Mouse (Mus musculus) intestine, postnatal 0 days (tissue): ENCODE measurements around the gene Nptx1. TPM values are rescaled to one million over a fixed set of nuclear protein-coding genes. Genes with fewer than 3 reads are reported as not detected.

Source experiments
- ATAC-seq: fragments of 200-750 bp; cut with Nextera tagmentation; 2 replicates; pipeline ENCODE4 v1.8.0; 2017; ENCODE audit warnings: mild to moderate bottlenecking, moderate TSS enrichment, moderate library complexity
- H3K27ac ChIP-seq: fragments of 300-500 bp; sonication (generic); 2 replicates; pipeline ENCODE4 v1.5.1; 2014; ENCODE audit warnings: mild to moderate bottlenecking, low read depth, low read length, moderate library complexity
- H3K27me3 ChIP-seq: fragments of 300-500 bp; sonication (generic); replicated peaks from 2 replicates; pipeline ENCODE4 v1.6.1; 2014; ENCODE audit warnings: low read length, mixed read lengths; ENCODE audit not compliant: control insufficient read depth, insufficient read depth
- H3K36me3 ChIP-seq: fragments of 300-500 bp; sonication (generic); 2 replicates; pipeline ENCODE4 v1.6.1; 2014; ENCODE audit warnings: mild to moderate bottlenecking, moderate library complexity; ENCODE audit not compliant: control insufficient read depth, insufficient read depth
- H3K4me1 ChIP-seq: fragments of 300-500 bp; sonication (generic); replicated peaks from 2 replicates; pipeline ENCODE4 v1.6.1; 2014; ENCODE audit warnings: antibody characterized with exemption, low read length, mixed read lengths; ENCODE audit not compliant: control insufficient read depth, insufficient read depth
- H3K4me2 ChIP-seq: fragments of 300-500 bp; sonication (generic); replicated peaks from 2 replicates; pipeline ENCODE4 v1.6.1; 2014; ENCODE audit warnings: low read depth, mild to moderate bottlenecking, moderate library complexity
- H3K4me3 ChIP-seq: fragments of 300-500 bp; sonication (generic); 2 replicates; pipeline ENCODE4 v1.5.1; 2014; ENCODE audit warnings: low read depth, low read length
- H3K9ac ChIP-seq: fragments of 300-500 bp; sonication (generic); 2 replicates; pipeline ENCODE4 v1.6.1; 2014; ENCODE audit warnings: mild to moderate bottlenecking, low read depth, low read length
- H3K9me3 ChIP-seq: fragments of 300-500 bp; sonication (generic); 2 replicates; pipeline ENCODE4 v1.6.1; 2016; ENCODE audit warnings: mixed run types; ENCODE audit not compliant: control insufficient read depth
- CTCF ChIP-seq: sonication (generic); IDR thresholded peaks from 2 replicates; pipeline ENCODE4 v1.5.1; 2016; ENCODE audit warnings: low read depth, mild to moderate bottlenecking, control low read depth, antibody characterized with exemption, moderate library complexity
- WGBS: fragments of 180-500 bp; shearing (Covaris S2); extraction: QIAGEN DNeasy Blood & Tissue Kit; methylation state at CpG from one replicate; pipeline ENCODE4 v1.1.7; 2014; 5-methylcytosine and 5-hydroxymethylcytosine counted together
- polyA plus RNA-seq: library from polyadenylated mRNA; unstranded; fragments of >200 nt; fragmentation: Nextera tagmentation; extraction: Ambion mirVana; gene quantifications from 2 replicates; pipeline ENCODE4 v1.2.1, GENCODE M21; 2015

Nptx1 gene
- polyA plus RNA-seq, 1 experiment from 2014 or later = 0.26 TPM

GRCm38 (mm10) chr11:119563166-119563565 is 15.6 kb upstream of the Nptx1 start:
- Histone ChIP-seq H3K27ac (no peak overlapping the region), H3K27me3 (no peaks in the 10 kb centered on the region), H3K4me1 (no peaks in the 10 kb centered on the region), H3K9me3 (no peaks in the 10 kb centered on the region), H3K4me2 (no peak overlapping the region), H3K36me3 (no peaks in the 10 kb centered on the region), H3K4me3 (no peak overlapping the region), H3K9ac (no peak overlapping the region)
- TF ChIP-seq CTCF = no peak
- WGBS = 61% methylated on average over 9 of the region's 9 CpGs
- ATAC-seq = no peak

DNA sequence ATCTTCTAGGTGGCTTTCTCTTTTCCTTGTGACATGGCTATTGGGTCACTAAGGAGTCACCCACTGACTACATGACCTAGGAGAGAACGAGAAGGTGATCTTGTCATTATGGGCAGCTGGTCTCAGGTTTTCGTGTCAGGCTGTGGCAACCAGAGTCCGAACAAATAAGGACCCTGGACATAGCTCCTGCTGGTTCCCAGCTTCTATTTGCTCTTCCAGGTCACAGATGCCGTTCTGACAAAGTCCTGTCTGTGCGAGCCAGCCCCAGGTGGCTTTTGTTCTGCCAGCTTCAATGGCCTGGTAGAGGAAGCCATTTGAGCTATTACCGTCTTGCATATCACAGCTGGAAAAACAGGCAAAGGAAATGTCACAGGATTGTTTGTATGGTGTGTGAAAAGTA is 14.7 kb upstream of the Nptx1 start:
- no peak for TF ChIP-seq CTCF
- no peak overlapping the region for H3K4me2 ChIP-seq
- no peak overlapping the region for H3K27ac ChIP-seq
- WGBS = 45% methylated on average over 6 of the region's 6 CpGs
- no peak for ATAC-seq
- no peaks in the 10 kb centered on the region for H3K27me3 ChIP-seq
- no peaks in the 10 kb centered on the region for H3K36me3 ChIP-seq
- no peak overlapping the region for H3K9ac ChIP-seq
- no peaks in the 10 kb centered on the region for H3K4me1 ChIP-seq
- H3K4me3 ChIP-seq = no peak overlapping the region
- H3K9me3 ChIP-seq = no peaks in the 10 kb centered on the region

DNA sequence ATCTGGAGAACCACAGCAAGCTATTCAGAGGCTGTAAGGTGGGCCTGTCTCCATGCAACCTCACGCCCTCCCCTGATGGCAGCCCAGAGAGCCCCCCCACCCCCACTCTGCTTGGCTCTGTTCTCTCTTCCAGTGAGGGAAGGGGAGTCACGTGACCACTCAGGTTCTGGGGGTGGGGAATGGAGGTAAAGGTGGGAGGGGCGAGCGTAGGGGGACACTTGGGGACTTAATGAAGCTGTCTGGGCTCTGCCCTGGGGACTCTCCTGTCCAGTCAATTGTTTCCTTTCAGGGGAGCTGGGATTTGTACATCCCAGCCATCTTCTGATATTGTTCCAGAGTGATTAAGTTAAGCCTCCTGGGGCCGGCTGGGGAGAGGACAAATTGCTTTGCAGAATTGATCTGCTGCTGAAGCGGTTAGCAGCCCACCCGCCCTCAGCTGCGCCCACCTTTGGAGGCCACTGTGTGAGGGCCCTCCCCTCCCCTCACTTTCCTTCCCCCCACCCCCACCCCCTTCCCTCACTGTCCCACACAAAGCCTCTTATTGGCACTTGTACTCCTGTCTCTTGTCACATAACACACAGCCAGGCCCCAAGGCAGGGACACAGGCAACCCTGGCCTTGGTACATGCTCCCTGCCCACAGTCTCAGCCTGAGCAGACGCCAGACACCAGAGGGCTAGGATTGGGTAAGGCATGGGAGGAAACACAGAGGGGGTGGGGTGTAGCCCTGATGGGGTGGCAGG is 11.5 kb upstream of the Nptx1 start:
- Histone ChIP-seq H3K27ac (no peak overlapping the region), H3K36me3 (no peaks in the 10 kb centered on the region), H3K4me2 (no peak overlapping the region), H3K9me3 (no peaks in the 10 kb centered on the region), H3K4me3 (no peak overlapping the region), H3K27me3 (no peaks in the 10 kb centered on the region), H3K4me1 (no peaks in the 10 kb centered on the region), H3K9ac (no peak overlapping the region)
- TF ChIP-seq CTCF = no peak
- WGBS = 22% methylated on average over 9 of the region's 9 CpGs
- ATAC-seq = no peak

GRCm38 (mm10) chr11:119557940-119558869 is 10.7 kb upstream of the Nptx1 start:
- no peaks in the 10 kb centered on the region for H3K4me1 ChIP-seq
- TF ChIP-seq CTCF = no peak
- no peak overlapping the region for H3K4me3 ChIP-seq
- no peak overlapping the region for H3K9ac ChIP-seq
- no peaks in the 10 kb centered on the region for H3K9me3 ChIP-seq
- no peaks in the 10 kb centered on the region for H3K27me3 ChIP-seq
- ATAC-seq = no peak
- H3K36me3 ChIP-seq = no peaks in the 10 kb centered on the region
- 44% methylated on average over 16 of the region's 17 CpGs for WGBS
- H3K4me2 ChIP-seq = no peak overlapping the region
- H3K27ac ChIP-seq = no peak overlapping the region

DNA sequence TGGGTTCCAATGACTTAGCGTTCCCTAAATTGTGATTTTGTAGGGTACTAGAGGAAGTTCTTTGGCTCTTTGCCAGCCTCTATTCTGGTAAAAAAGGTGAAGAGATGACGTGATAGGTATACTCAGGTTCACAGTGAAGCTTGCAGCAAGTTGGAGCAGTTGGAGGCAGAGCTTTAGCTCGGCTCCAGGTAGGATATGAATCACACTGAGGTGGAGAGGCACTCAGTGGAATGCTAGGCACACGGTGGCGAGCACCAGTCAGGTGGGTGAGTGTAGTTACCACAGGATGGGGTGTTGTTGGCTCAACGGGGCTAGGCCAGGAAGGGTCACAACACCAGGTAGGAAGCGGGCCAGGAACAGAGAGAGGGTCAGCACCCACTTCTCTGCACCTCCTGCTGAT is 7.6 kb upstream of the Nptx1 start:
- H3K27me3 ChIP-seq = peaks cover 13% of the 10 kb centered on the region
- 77% methylated on average over 7 of the region's 7 CpGs for WGBS
- no peaks in the 10 kb centered on the region for H3K4me1 ChIP-seq
- no peaks in the 10 kb centered on the region for H3K9me3 ChIP-seq
- H3K27ac ChIP-seq = no peak overlapping the region
- no peak overlapping the region for H3K4me3 ChIP-seq
- no peak overlapping the region for H3K4me2 ChIP-seq
- H3K36me3 ChIP-seq = no peaks in the 10 kb centered on the region
- no peak for TF ChIP-seq CTCF
- ATAC-seq = no peak
- H3K9ac ChIP-seq = no peak overlapping the region

- Histone ChIP-seq H3K36me3 (no peaks in the 10 kb centered on the region), H3K27ac (no peak overlapping the region), H3K27me3 (peaks cover 18% of the 10 kb centered on the region), H3K4me3 (no peak overlapping the region), H3K9ac (no peak overlapping the region), H3K4me1 (no peaks in the 10 kb centered on the region), H3K9me3 (no peaks in the 10 kb centered on the region), H3K4me2 (no peak overlapping the region)
- 72% methylated on average over 7 of the region's 7 CpGs for WGBS
- ATAC-seq = no peak
- TF ChIP-seq CTCF = no peak
Observed at GRCm38 (mm10) chr11:119554706-119555105, 7.2 kb upstream of the Nptx1 start.
